Mouse (Mus musculus): ENCODE data around the gene Jaml. TPM values are rescaled to one million over a fixed set of nuclear protein-coding genes. Genes with fewer than 3 reads are reported as not detected.
A peak's percentile ranks its signal among the peaks of the same experiment; 100 is the strongest.

Gene Jaml
- total RNA-seq, 1 experiment from 2014 or later, result 5.8 TPM

GRCm38 (mm10) chr9:45145533-45146266, 66.7 kb downstream of the Jaml start:
- ATAC-seq (replicated peaks; ENCODE audit: insufficient number of reproducible peaks, low FRiP score, low TSS enrichment, poor library complexity, severe bottlenecking), result no peak

GRCm38 (mm10) chr9:45146267-45146597, 67.2 kb downstream of the Jaml start:
- ATAC-seq (replicated peaks; ENCODE audit: insufficient number of reproducible peaks, low FRiP score, low TSS enrichment, poor library complexity, severe bottlenecking), result 0 out of 2 replicates have a peak, but pooled peaks have one; percentile 55

GRCm38 (mm10) chr9:45150933-45151332, 72.0 kb downstream of the Jaml start:
- ATAC-seq (replicated peaks; ENCODE audit: insufficient number of reproducible peaks, low FRiP score, low TSS enrichment, poor library complexity, severe bottlenecking), result no peak

GRCm38 (mm10) chr9:45153361-45153760, 74.4 kb downstream of the Jaml start:
- no peak for ATAC-seq (replicated peaks; ENCODE audit: insufficient number of reproducible peaks, low FRiP score, low TSS enrichment, poor library complexity, severe bottlenecking)

Other genes starting within 250 kb of the Jaml start
- 11.5 to 40.0 TPM (median 13.4 TPM) in 3 replicates for gene Kmt2a, start 197.9 kb upstream of the Jaml start, total RNA-seq (2017)
- gene Atp5l, start 158.4 kb upstream of the Jaml start, total RNA-seq (2017), result 129 to 228 TPM (median 191 TPM) in 3 replicates
- 17.7 to 43.2 TPM (median 41.6 TPM) in 3 replicates for gene Ube4a, start 113.6 kb upstream of the Jaml start, total RNA-seq (2017)
- 14.2 to 35.0 TPM (median 22.5 TPM) in 3 replicates for gene Cd3g, start 98.8 kb upstream of the Jaml start, total RNA-seq (2017)
- 3.0 to 5.9 TPM (median 3.4 TPM) in 3 replicates for gene Cd3d, start 97.4 kb upstream of the Jaml start, total RNA-seq (2017)
- 0.32 to 1.6 TPM (median 0.76 TPM) in 3 replicates for gene Cd3e, start 69.6 kb upstream of the Jaml start, total RNA-seq (2017)
- gene Mpzl2, start 39.4 kb upstream of the Jaml start, total RNA-seq (2017), result not detected in 3 replicates
- gene Mpzl3, start 24.0 kb upstream of the Jaml start, total RNA-seq (2017), result 5.0 to 6.5 TPM (median 5.9 TPM) in 3 replicates
- 0.58 to 0.67 TPM in 2 of 3 replicates, not detected in the other for gene Scn2b, start 38.6 kb downstream of the Jaml start, total RNA-seq (2017)
- not detected in 3 replicates for gene Scn4b, start 59.2 kb downstream of the Jaml start, total RNA-seq (2017)
- 1.7 to 7.5 TPM (median 4.2 TPM) in 3 replicates for gene BC049352, start 102.8 kb downstream of the Jaml start, total RNA-seq (2017)
- not detected in 3 replicates for gene Tmprss4, start 124.9 kb downstream of the Jaml start, total RNA-seq (2017)
- gene Il10ra, start 190.0 kb downstream of the Jaml start, total RNA-seq (2017), result 358 to 411 TPM (median 369 TPM) in 3 replicates
- 0.68 to 2.6 TPM in 2 of 3 replicates, not detected in the other for gene Tmprss13, start 239.9 kb downstream of the Jaml start, total RNA-seq (2017)

Measured in monocyte, adult 5-6 weeks (primary cell).